Mouse (Mus musculus) midbrain, embryonic 14.5 days (tissue): ENCODE measurements at regions not wholly inside any gene's neighbourhood (a gene's known extent, or its start where the extent isn't known, plus 50 kb on each side); places are given as distances from the start of the nearest gene placed in this dataset.

Source experiments
- ATAC-seq: fragments of 200-750 bp; cut with Nextera tagmentation; 2 replicates; pipeline ENCODE4 v1.8.0; 2017; ENCODE audit warnings: moderate number of reproducible peaks, moderate library complexity; ENCODE audit not compliant: low FRiP score, low TSS enrichment
- DNase-seq: peaks from one replicate; pipeline ENCODE4 v3.0.0-alpha.2; 2015
- H3K27ac ChIP-seq: fragments of 300-500 bp; sonication (generic); replicated peaks from 2 replicates; pipeline ENCODE4 v1.5.1; 2014; ENCODE audit warnings: mild to moderate bottlenecking, low read depth, low read length, moderate library complexity
- H3K27me3 ChIP-seq: fragments of 300-500 bp; sonication (generic); 2 replicates; pipeline ENCODE4 v1.6.1; 2014; ENCODE audit warnings: low read length, control low read depth, mixed read lengths; ENCODE audit not compliant: control insufficient read depth, insufficient read depth
- H3K36me3 ChIP-seq: fragments of 300-500 bp; sonication (generic); 2 replicates; pipeline ENCODE4 v1.6.1; 2014; ENCODE audit warnings: low read length, control low read depth; ENCODE audit not compliant: control insufficient read depth, insufficient read depth
- H3K4me1 ChIP-seq: fragments of 300-500 bp; sonication (generic); 2 replicates; pipeline ENCODE4 v1.6.1; 2014; ENCODE audit warnings: mild to moderate bottlenecking, antibody characterized with exemption, low read length, control low read depth; ENCODE audit not compliant: control insufficient read depth, insufficient read depth
- H3K4me2 ChIP-seq: fragments of 300-500 bp; sonication (generic); 2 replicates; pipeline ENCODE4 v1.6.1; 2014; ENCODE audit warnings: mild to moderate bottlenecking, low read length, moderate library complexity
- H3K4me3 ChIP-seq: fragments of 300-500 bp; sonication (generic); replicated peaks from 2 replicates; pipeline ENCODE4 v1.5.1; 2014; ENCODE audit warnings: low read depth, low read length
- H3K9ac ChIP-seq: fragments of 300-500 bp; sonication (generic); replicated peaks from 2 replicates; pipeline ENCODE4 v1.6.1; 2014; ENCODE audit warnings: mild to moderate bottlenecking, low read length, moderate library complexity
- H3K9me3 ChIP-seq: fragments of 300-500 bp; sonication (generic); 2 replicates; pipeline ENCODE4 v1.6.1; 2016; ENCODE audit warnings: low read length, control low read depth, mixed read lengths; ENCODE audit not compliant: control insufficient read depth
- whole genome bisulfite sequencing: fragments of 180-500 bp; shearing (Covaris S2); extraction: QIAGEN DNeasy Blood & Tissue Kit; methylation state at CpG from one replicate; pipeline ENCODE4 v1.1.7; 2014; 5-methylcytosine and 5-hydroxymethylcytosine counted together

- H3K9ac ChIP-seq = no peak overlapping the region
- H3K9me3 ChIP-seq = no peaks in the 10 kb centered on the region
- H3K4me3 ChIP-seq = no peak overlapping the region
- H3K4me2 ChIP-seq = no peak overlapping the region
- no peak for ATAC-seq
- no peaks in the 10 kb centered on the region for H3K27me3 ChIP-seq
- 77% methylated on average over 10 of the region's 10 CpGs for WGBS
- 0 out of 2 replicates have a peak, but pooled peaks cover 3% of the 10 kb centered on the region for H3K4me1 ChIP-seq
- no peak for DNase-seq
- no peak overlapping the region for H3K27ac ChIP-seq
- H3K36me3 ChIP-seq = no peaks in the 10 kb centered on the region
Observed at GRCm38 (mm10) chr14:76818256-76819010, 218.1 kb upstream of the Ccdc122 start.

GRCm38 (mm10) chr14:76817189-76817772, 219.3 kb upstream of the Ccdc122 start:
- Histone ChIP-seq H3K27ac (no peak overlapping the region), H3K27me3 (no peaks in the 10 kb centered on the region), H3K4me2 (no peak overlapping the region), H3K4me3 (no peak overlapping the region), H3K9me3 (no peaks in the 10 kb centered on the region), H3K9ac (no peak overlapping the region), H3K4me1 (0 out of 2 replicates have a peak, but pooled peaks cover 3% of the 10 kb centered on the region), H3K36me3 (no peaks in the 10 kb centered on the region)
- ATAC-seq (no peak), DNase-seq (no peak)
- 70% methylated on average over 5 of the region's 5 CpGs for WGBS

GRCm38 (mm10) chr14:76816666-76817065, 219.9 kb upstream of the Ccdc122 start:
- no peaks in the 10 kb centered on the region for H3K9me3 ChIP-seq
- no peak overlapping the region for H3K4me2 ChIP-seq
- no peak overlapping the region for H3K27ac ChIP-seq
- H3K4me1 ChIP-seq = 0 out of 2 replicates have a peak, but pooled peaks cover 3% of the 10 kb centered on the region
- DNase-seq (no peak), ATAC-seq (no peak)
- H3K27me3 ChIP-seq = no peaks in the 10 kb centered on the region
- no peak overlapping the region for H3K4me3 ChIP-seq
- no peak overlapping the region for H3K9ac ChIP-seq
- WGBS = 84% methylated on average over 2 of the region's 2 CpGs
- no peaks in the 10 kb centered on the region for H3K36me3 ChIP-seq

GRCm38 (mm10) chr14:76812155-76812875, 224.3 kb upstream of the Ccdc122 start:
- H3K9me3 ChIP-seq = no peaks in the 10 kb centered on the region
- no peak for DNase-seq
- no peaks in the 10 kb centered on the region for H3K36me3 ChIP-seq
- H3K4me2 ChIP-seq = no peak overlapping the region
- H3K4me1 ChIP-seq = no peaks in the 10 kb centered on the region
- H3K9ac ChIP-seq = no peak overlapping the region
- ATAC-seq = no peak
- H3K4me3 ChIP-seq = no peak overlapping the region
- 81% methylated on average over 14 of the region's 14 CpGs for WGBS
- H3K27me3 ChIP-seq = no peaks in the 10 kb centered on the region
- no peak overlapping the region for H3K27ac ChIP-seq

- no peaks in the 10 kb centered on the region for H3K27me3 ChIP-seq
- H3K4me2 ChIP-seq = no peak overlapping the region
- no peak overlapping the region for H3K4me3 ChIP-seq
- no peak for DNase-seq
- no peaks in the 10 kb centered on the region for H3K9me3 ChIP-seq
- WGBS = 38% methylated on average over 21 of the region's 21 CpGs
- H3K9ac ChIP-seq = no peak overlapping the region
- H3K27ac ChIP-seq = no peak overlapping the region
- no peaks in the 10 kb centered on the region for H3K4me1 ChIP-seq
- H3K36me3 ChIP-seq = no peaks in the 10 kb centered on the region
- no peak for ATAC-seq
Observed at GRCm38 (mm10) chr14:76810697-76811589, 225.6 kb upstream of the Ccdc122 start.

GRCm38 (mm10) chr14:76810041-76810440, 226.5 kb upstream of the Ccdc122 start:
- 80% methylated on average over 3 of the region's 3 CpGs for WGBS
- Histone ChIP-seq H3K36me3 (no peaks in the 10 kb centered on the region), H3K4me2 (no peak overlapping the region), H3K27me3 (no peaks in the 10 kb centered on the region), H3K27ac (no peak overlapping the region), H3K4me3 (no peak overlapping the region), H3K4me1 (no peaks in the 10 kb centered on the region), H3K9ac (no peak overlapping the region), H3K9me3 (no peaks in the 10 kb centered on the region)
- DNase-seq = no peak
- no peak for ATAC-seq

GRCm38 (mm10) chr14:76809411-76809810, 227.2 kb upstream of the Ccdc122 start:
- no peak for ATAC-seq
- Histone ChIP-seq H3K9me3 (no peaks in the 10 kb centered on the region), H3K27me3 (no peaks in the 10 kb centered on the region), H3K9ac (no peak overlapping the region), H3K4me3 (no peak overlapping the region), H3K36me3 (no peaks in the 10 kb centered on the region), H3K27ac (no peak overlapping the region), H3K4me1 (no peaks in the 10 kb centered on the region), H3K4me2 (no peak overlapping the region)
- no peak for DNase-seq
- 94% methylated on average over 7 of the region's 7 CpGs for WGBS

GRCm38 (mm10) chr14:76805151-76805785, 231.3 kb upstream of the Ccdc122 start:
- no peak overlapping the region for H3K4me2 ChIP-seq
- no peak overlapping the region for H3K9ac ChIP-seq
- WGBS = 84% methylated on average over 13 of the region's 13 CpGs
- H3K27ac ChIP-seq = no peak overlapping the region
- no peaks in the 10 kb centered on the region for H3K36me3 ChIP-seq
- no peak overlapping the region for H3K4me3 ChIP-seq
- no peaks in the 10 kb centered on the region for H3K4me1 ChIP-seq
- no peaks in the 10 kb centered on the region for H3K27me3 ChIP-seq
- ATAC-seq = no peak
- no peak for DNase-seq
- no peaks in the 10 kb centered on the region for H3K9me3 ChIP-seq
